Mouse (Mus musculus) ES-Bruce4 (cell line): ENCODE measurements around the gene Hist2h2aa1. TPM values are rescaled to one million over a fixed set of nuclear protein-coding genes. Genes with fewer than 3 reads are reported as not detected.
A peak's percentile ranks its signal among the peaks of the same experiment; 100 is the strongest.

ENCODE experiments used
- H3K27ac ChIP-seq: 2 replicates; pipeline ENCODE4 v1.5.1; 2012; ENCODE audit warnings: low read length, inconsistent platforms; ENCODE audit not compliant: insufficient read depth
- H3K27me3 ChIP-seq: 2 replicates; pipeline ENCODE4 v1.6.1; 2012; ENCODE audit warnings: mild to moderate bottlenecking, low read length, inconsistent platforms; ENCODE audit not compliant: control insufficient read depth, poor library complexity, insufficient read depth, severe bottlenecking
- H3K36me3 ChIP-seq: 2 replicates; pipeline ENCODE4 v1.6.1; 2012; ENCODE audit warnings: inconsistent platforms, mild to moderate bottlenecking, low read length, moderate library complexity; ENCODE audit not compliant: control insufficient read depth, poor library complexity, insufficient read depth, severe bottlenecking
- H3K4me1 ChIP-seq: one replicate; pipeline ENCODE4 v1.8.1; 2011; ENCODE audit warnings: low read length; ENCODE audit not compliant: control insufficient read depth, insufficient read depth
- H3K4me3 ChIP-seq: 2 replicates; pipeline ENCODE4 v1.5.1; 2011; ENCODE audit warnings: low read depth, mild to moderate bottlenecking, low read length
- H3K9ac ChIP-seq: 2 replicates; pipeline ENCODE4 v1.6.1; 2012; ENCODE audit warnings: low read depth, mild to moderate bottlenecking, inconsistent platforms; ENCODE audit not compliant: poor library complexity, severe bottlenecking
- H3K9me3 ChIP-seq: replicated peaks from 2 replicates; pipeline ENCODE4 v1.6.1; 2012; ENCODE audit warnings: mild to moderate bottlenecking, low read length, inconsistent platforms; ENCODE audit not compliant: control insufficient read depth, poor library complexity, insufficient read depth, severe bottlenecking
- CTCF ChIP-seq: IDR thresholded peaks from one replicate; pipeline ENCODE4 v1.8.1; 2011; ENCODE audit warnings: low read depth, low read length
- EP300 ChIP-seq: IDR thresholded peaks from 2 replicates; pipeline ENCODE4 v1.6.1; 2011; ENCODE audit warnings: low read depth, low read length; ENCODE audit not compliant: insufficient read depth
- POLR2A ChIP-seq: IDR thresholded peaks from one replicate; pipeline ENCODE4 v1.8.1; 2011; ENCODE audit warnings: low read length; ENCODE audit not compliant: insufficient read depth
- polyA plus RNA-seq: library from polyadenylated mRNA; stranded (reverse); fragments of >200 nt; gene quantifications from 2 replicates; pipeline ENCODE4 v1.2.4, GENCODE M21; 2011; ENCODE audit warnings: low read depth; ENCODE audit not compliant: missing spikeins, insufficient read depth, insufficient read length

The Hist2h2aa1 gene
- polyA plus RNA-seq, 1 experiment, result not detected

DNA sequence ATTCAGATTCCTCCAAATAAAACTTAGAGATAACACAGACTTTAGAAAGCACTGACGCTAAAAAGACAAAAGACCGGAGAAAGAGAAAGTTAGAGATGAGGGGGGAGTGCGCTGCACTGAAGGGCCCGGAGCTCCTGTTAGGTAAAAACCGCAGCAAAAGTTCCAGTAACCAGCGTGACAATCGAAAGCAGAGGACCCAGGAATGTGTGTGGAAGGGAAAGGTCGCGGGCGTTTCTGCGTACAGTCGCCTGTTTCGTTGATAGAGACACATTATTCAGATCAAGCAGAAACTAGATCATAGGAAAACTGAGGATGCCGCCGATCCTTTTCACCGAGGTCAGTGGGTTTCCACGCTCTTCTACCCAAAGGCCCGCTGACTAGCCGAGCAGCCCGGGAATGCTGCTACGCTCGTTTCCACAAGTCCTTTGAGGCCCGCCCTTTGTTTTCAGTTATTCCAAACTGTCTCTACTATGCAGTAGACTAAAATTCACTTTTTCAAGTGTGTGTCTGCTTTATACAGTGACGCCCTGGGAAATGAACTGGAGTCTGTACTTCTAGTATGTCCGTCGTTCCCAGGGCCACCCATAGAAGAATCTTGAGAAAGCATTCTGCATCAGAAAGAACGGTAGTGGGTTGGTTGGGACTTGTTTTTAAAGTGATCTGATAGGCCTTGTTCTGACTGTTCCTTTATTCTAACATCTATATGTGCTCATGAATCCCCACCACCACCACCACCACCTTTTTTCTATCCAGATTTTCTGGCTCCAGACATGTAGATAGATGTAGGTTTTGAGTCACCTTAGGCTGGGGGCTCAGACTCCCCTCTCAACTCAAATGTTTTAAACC is 18.5 kb downstream of the Hist2h2aa1 start:
- peak overlapping the region; percentile 75 for H3K4me3 ChIP-seq
- no peaks in the 10 kb centered on the region for H3K9me3 ChIP-seq
- peak overlapping the region; percentile 96 for H3K9ac ChIP-seq
- no peaks in the 10 kb centered on the region for H3K27me3 ChIP-seq
- H3K36me3 ChIP-seq, result no peaks in the 10 kb centered on the region
- peak overlapping the region; percentile 92 for H3K27ac ChIP-seq
- no peaks in the 10 kb centered on the region for H3K4me1 ChIP-seq
- TF ChIP-seq CTCF (no peak), POLR2A (no peak), EP300 (no peak)

DNA sequence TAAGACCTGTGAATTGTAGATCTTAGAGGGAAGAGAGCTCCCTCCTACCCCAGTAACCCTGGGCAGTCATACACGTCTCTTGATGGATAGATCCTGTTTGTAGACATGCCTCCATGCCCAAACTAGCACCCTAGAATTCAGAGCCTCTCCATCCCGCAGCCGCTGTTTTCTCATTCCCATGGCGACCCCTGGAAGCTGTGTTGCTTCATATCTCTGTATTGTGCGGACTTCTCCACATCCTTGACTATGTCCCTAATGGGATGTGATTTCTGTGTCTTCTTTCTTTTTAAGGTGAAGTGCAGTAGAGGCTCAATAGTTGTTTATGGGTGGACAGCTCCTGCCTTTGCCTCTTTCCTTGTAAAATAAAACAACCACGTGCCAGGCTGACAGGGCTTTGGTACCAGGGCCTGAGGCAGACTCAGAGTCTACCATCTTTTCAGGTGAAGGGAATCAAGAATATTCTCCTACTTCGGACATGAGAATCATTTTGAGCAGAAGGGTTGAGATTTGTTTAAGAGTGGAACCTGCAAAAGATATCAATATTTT is 19.2 kb downstream of the Hist2h2aa1 start:
- Histone ChIP-seq H3K27me3 (no peaks in the 10 kb centered on the region), H3K4me3 (peak overlapping the region; percentile 40), H3K36me3 (no peaks in the 10 kb centered on the region), H3K9ac (peak overlapping the region; percentile 96), H3K9me3 (no peaks in the 10 kb centered on the region), H3K27ac (peak overlapping the region; percentile 92), H3K4me1 (no peaks in the 10 kb centered on the region)
- no peak for TF ChIP-seq POLR2A
- TF ChIP-seq CTCF, result no peak
- TF ChIP-seq EP300, result no peak

DNA sequence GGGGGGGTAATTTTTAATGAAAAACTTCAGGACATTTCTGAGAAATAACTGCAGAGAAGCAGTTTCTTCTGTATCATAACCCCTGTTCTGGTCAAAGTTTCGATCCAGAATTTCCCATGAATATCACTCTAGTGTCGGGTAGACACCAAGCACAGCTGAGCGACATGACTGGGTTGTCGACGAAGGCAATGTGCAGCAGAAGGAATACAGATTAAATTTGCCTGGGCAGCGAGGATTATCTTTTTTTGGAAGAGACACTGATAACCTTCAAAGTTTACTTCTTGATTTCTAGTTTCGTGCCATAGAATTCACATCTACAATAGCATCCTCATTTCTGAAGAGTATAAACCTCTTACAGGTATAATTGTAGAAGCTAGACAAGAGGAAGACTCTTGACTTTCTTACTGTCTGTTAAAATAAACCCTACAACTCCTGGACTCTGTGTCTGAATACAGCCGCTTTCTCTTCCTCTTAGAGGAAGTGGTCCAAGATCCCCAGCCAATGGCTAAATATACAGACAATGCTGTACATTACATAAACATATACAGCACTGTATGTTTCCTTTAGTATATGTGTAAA is 20.9 kb downstream of the Hist2h2aa1 start:
- Histone ChIP-seq H3K27ac (no peak overlapping the region), H3K4me1 (no peaks in the 10 kb centered on the region)

DNA sequence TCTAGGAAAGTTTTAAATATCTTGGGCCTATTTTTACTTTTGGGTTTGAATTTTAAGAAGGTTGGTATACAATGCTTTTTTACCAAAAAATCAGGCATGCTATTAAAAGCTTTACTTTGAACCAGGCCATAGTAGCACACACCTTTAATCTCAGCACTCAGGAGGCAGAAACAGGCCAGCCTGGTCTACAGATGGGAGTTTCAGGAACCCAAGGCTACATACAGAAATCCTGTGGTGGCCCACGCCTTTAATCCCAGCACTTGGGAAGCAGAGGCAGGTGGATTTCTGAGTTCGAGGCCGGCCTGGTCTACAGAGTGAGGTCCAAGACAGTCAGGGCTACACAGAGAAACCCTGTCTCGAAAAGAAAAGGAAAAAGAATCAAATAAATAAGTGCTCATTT is 22.2 kb downstream of the Hist2h2aa1 start:
- Histone ChIP-seq H3K4me3 (no peak overlapping the region), H3K27me3 (no peaks in the 10 kb centered on the region), H3K9me3 (no peaks in the 10 kb centered on the region), H3K4me1 (no peaks in the 10 kb centered on the region), H3K9ac (peak overlapping the region; percentile 85), H3K27ac (peak overlapping the region; percentile 98), H3K36me3 (no peaks in the 10 kb centered on the region)
- TF ChIP-seq EP300 (no peak), POLR2A (no peak), CTCF (no peak)

More for the DNA sequence above, 20.9 kb downstream of the Hist2h2aa1 start:
- no peak overlapping the region for H3K4me3 ChIP-seq
- no peak for TF ChIP-seq EP300
- no peak for TF ChIP-seq POLR2A
- TF ChIP-seq CTCF, result no peak
- no peaks in the 10 kb centered on the region for H3K27me3 ChIP-seq
- no peaks in the 10 kb centered on the region for H3K36me3 ChIP-seq
- no peak overlapping the region for H3K9ac ChIP-seq
- H3K9me3 ChIP-seq, result no peaks in the 10 kb centered on the region

DNA sequence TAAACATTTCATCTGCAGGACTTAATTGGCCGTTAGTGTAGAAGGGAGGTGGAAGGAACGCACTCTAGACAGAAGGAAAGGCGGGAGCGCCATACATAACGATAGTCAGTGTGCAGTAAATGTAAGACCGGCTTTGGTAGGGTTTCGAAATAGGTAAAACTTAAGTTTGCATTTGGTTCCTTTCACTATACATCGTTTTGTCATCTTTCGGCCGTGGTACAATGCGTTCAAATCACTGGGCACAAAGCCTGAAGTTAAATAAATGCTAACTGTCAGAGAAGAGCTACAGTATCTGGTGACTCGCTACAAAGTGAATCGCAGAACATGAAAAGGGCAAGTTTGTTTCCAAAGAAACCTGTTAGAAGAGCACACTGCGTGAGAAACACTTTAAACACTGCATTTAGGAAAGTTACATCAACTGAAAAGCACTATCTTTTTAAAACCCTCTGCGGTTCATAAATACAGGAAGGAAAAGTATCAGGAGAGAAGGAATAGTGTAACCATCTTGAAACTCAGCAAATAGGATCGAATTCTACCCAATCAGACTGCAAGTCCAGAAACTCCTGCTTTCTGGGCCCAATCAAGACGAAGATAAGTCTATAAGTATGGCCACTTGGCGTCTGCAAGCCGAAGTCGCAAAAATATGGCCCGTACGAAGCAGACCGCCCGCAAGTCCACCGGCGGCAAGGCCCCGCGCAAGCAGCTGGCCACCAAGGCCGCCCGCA is 22.9 kb downstream of the Hist2h2aa1 start, which contains the start of gene Hist2h3b:
Gene Hist2h3b (plus strand): TSS at position 604 of the 725 bp plus-strand sequence.
- H3K36me3 ChIP-seq, result no peaks in the 10 kb centered on the region
- peak within 1 kb of the TSS; percentile 96 for H3K4me3 ChIP-seq
- peak within 1 kb of the TSS; percentile 100 for H3K27ac ChIP-seq
- peak within 1 kb of the TSS; percentile 98 for H3K9ac ChIP-seq
- H3K9me3 ChIP-seq, result no peaks in the 10 kb centered on the region
- H3K27me3 ChIP-seq, result no peaks in the 10 kb centered on the region
- H3K4me1 ChIP-seq, result no peaks in the 10 kb centered on the region
- peak; percentile 78 for TF ChIP-seq POLR2A
- no peak for TF ChIP-seq EP300
